Mouse (Mus musculus) adrenal gland, postnatal 4 days (tissue): Measurements from ENCODE around the gene Cisd3. TPM values are rescaled to one million over a fixed set of nuclear protein-coding genes. Genes with fewer than 3 reads are reported as not detected.
A peak's percentile ranks its signal among the peaks of the same experiment; 100 is the strongest.

Experiments used
- DNase-seq, 2 experiments: peaks; one replicate each; pipeline ENCODE4 v3.0.0; 2021 to 2022; ENCODE audit warnings: low spot score in 2 of 2, mixed read lengths in 2 of 2
- total RNA-seq, 2 experiments: library from RNA; stranded (reverse); gene quantifications; 2 replicates each; pipeline ENCODE4 v1.2.3; 2021

Gene Cisd3
- total RNA-seq, 2 experiments from 2014 or later = 105 to 109 TPM

DNA sequence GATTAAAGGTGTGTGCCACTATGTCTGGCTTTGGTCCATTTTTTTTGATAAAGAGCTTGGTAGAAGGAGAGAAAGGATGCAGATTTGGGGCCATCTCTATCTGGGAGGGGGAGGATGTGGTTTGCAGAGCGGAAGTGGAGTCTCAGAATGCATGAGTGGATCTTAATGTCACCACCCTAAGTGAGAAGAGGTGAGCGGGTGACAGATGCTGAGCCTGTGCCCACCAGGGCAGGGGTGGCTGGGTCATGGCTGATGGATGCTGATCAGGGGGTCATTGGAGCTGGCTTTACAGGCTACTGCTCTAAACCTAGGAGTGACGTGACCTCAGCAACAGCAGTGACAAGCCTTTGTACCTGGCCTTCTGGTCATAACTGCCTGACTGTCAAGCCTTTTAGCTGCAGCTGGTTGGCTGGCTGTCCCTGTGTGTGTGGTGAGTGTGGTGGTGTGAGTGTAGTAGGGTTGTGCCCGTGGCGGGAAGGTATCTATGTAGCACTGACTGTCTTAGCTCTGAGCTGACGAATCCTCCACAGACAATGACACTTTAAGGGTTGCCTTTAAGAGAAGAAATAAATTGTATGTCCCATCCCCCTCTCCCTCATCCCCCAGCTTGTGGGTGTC, 1.5 kb upstream of the Cisd3 start:
- DNase-seq = no peak

GRCm38 (mm10) chr11:97684766-97685165, 860 bp upstream of the Cisd3 start:
- DNase-seq = no peak

DNA sequence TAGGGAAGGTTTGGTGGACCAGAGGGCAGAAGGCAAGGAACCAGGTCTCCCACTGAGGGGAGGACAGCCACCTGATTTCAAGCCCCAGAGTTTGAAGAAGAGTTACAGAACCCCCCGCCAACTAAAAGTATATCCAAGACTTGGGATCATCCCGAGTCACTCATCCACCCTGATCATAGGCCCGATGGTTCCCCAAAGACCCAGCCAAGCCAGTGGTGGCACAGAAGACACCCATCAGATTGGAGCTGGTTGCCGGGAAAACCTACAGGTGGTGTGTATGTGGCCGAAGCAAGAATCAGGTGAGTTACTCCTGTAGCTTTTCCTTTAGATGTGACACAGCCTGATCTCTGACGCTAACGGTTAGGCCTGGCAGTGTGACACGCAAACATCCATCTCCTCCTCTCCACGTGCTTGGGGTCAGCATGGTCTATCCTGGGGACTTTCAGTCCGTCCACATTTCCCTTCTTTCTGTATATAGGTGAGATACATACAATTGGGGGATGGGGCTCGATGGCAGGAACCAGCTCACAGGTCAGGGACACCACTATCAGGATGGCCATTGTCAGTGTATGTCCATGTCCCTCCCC, 789 bp downstream of the Cisd3 start:
- DNase-seq = no peak

DNA sequence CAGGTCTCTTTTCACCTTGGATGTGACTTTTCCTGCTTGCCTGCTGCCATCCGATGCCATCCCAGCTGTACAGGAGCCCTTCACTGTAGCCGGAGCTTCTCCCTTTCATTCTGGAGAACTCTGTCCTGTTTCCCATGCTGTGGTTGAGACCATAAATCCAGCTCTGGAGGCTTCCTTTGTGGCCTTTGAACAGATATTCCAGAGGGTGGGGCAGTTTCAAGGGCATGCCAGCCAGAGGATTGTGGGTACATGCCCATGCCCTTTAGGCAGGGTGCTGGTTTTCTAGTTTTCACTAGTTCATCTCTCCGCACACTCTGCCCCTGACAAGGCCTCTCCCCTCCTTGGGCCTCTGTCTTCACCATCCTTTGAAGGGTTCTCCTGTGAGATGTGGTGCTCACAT, 1.4 kb downstream of the Cisd3 start:
- no peak for DNase-seq

- no peak for DNase-seq
Measured at GRCm38 (mm10) chr11:97689861-97690260, 4.2 kb downstream of the Cisd3 start.

DNA sequence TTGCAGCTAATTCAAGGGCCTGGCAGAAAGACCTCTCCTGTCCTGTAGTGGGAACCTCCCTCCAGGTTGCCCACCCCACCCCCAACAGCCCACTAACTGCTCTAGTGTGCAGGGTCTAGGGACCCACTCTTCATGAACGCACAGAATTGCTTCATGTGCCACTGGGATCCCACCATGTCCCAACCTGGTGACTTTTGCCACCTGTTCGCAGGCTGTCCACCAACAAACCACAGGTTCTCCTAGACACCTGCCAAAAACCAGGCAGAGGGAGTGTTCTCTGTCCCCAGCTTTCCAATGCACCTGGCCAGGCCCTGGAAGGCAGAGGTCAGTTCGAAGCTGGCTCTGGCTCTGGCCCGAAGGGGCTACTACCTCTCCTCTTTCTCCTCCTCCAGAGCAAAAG, 8.8 kb downstream of the Cisd3 start:
- DNase-seq = no peak

GRCm38 (mm10) chr11:97694921-97695711, 9.5 kb downstream of the Cisd3 start:
- DNase-seq = no peak

DNA sequence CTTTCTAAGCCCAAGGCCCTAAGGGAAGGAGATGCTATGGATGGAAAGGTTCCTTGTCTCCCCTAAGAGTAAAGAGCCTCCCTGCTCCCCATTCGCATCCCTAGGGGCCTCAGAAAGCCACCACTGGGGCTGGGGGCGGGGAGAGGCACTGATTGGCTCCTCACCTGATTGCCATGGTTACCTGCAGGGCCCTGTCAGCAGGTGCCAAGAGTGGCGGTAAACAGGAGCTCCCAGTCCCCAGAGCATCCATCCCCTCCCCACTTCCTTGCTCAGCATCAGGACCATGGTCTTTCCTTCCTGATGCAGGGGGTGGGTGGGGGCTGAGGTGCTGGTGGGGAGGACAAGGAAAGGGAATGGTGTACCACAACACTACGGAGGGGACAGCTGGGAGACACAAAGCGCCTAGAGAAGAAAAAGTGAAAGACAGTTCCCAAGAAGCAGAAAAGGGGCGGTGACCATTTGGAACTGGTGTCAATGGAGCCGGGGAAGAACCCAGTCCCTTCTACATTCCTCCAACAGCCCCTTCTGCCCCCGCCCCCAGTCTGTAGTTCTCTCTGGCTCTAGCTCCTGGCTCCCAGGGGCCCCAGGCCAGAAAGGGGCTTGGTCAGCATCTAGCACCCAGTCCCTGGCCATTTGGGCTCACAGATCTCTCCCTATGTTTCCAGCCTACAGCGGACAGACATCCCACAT, 10.2 kb downstream of the Cisd3 start:
- DNase-seq = no peak

- DNase-seq = no peak
Measured at GRCm38 (mm10) chr11:97696669-97697068, 11.0 kb downstream of the Cisd3 start.

GRCm38 (mm10) chr11:97697199-97697890, 11.7 kb downstream of the Cisd3 start:
- DNase-seq = no peak

DNA sequence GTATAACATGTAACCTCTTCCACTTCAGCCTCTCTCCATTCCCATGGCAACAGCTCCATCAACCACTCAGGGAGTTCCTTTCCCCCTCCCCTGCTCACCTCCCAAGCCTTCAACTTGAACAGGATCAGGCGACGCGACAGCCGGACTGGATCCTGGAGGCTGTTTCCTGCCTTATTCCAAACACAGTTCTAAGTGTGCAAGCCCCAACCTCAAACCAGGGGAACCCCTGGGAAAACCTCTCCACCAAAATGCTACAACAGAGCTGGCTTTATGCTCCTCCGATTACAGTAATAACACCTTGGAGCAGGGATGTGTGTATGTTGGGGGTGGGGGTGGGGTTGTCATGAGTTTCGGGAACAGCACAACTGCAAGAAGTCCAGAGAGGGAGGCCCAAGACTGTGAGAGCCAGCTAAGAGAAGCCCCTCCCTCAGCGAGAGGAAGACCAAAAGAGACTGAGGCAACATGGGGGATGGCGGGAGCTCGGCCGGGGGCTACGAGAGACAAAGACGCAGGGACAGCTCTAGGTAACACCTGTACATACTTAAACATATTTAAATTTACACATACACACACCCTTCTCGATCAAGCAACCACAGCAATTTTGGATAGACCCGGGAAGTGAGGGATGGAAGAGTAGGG, 12.4 kb downstream of the Cisd3 start:
- no peak for DNase-seq

- peak; percentile 58 to 69 for DNase-seq
Measured at GRCm38 (mm10) chr11:97698741-97699611, 13.3 kb downstream of the Cisd3 start.

DNA sequence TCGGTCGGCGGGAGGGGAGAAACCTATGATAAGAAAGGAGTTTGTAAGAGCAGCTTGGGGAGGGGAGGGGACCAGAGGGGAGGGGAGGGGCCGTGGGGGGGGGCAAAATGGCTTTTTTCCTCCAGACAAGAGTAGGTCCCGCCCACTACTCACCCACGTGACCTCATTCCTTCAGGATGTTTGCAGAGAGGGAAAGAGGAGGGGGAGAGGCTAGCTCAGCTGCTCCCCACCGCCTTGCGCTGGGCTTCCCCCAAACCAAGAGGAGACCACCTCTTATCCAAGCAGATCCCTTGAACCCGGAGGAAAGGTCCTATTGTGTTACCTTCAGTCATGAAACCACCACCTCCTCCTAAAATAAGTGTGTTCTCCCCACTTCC, 14.0 kb downstream of the Cisd3 start:
- DNase-seq = peak in 1 of 2 experiments; percentile 67

- DNase-seq = peak in 1 of 2 experiments; percentile 68
Measured at GRCm38 (mm10) chr11:97700003-97700745, 14.5 kb downstream of the Cisd3 start, which contains the start of gene Pcgf2. Pcgf2 (minus strand) TSS chr11:97700497.

GRCm38 (mm10) chr11:97700746-97701580, 15.3 kb downstream of the Cisd3 start:
- DNase-seq = no peak

DNA sequence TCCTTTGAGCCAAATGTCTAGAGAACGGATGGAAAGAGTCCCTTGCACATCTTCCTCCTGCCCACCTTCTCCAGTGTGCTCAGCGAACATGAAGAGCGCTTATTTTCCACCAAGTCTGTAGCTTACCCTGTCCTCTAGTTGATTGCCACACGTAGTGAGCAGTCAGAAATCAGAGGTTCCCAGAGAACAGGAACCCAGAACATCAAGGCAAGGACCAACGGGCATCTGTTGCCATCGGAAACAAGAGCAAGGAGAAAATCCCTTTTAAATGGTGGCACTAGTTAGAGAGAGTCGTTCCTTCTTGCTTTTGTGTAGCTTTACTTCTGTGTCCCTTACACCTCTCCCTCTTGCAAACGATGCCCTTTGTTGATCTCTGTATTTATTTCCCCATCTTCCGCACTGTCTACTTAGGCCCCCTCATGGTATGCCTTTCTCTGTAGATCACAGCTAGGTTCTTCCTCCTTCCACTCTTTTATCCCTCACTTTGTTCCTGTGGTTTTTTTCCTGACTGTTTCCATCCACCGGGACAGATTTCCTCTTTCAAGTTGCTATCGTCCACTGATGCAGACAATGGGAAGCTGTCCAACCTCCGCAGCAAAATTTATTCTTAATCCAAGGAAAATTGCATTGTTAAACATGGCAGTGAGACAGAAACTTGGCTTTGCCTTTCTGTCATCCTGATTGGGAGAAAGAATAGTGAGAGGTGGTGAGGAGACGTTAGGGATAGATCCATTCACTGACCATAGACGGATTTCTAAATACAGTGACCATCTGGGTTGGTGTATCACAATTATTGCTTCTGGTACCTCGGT, 16.2 kb downstream of the Cisd3 start:
- DNase-seq = no peak

- peak; percentile 82 to 86 for DNase-seq
Measured at GRCm38 (mm10) chr11:97702393-97702745, 16.7 kb downstream of the Cisd3 start.
